Mouse (Mus musculus): Measurements from ENCODE around the gene Ptpre. TPM values are rescaled to one million over a fixed set of nuclear protein-coding genes. Genes with fewer than 3 reads are reported as not detected.

Ptpre gene
- polyA plus RNA-seq, 1 experiment from 2014 or later: 0.75 TPM

MicroRNA genes within 50 kb of the gene (microRNA counts, 519-probe panel; counts per million panel counts)
- microRNA mmu-miR-1962: not detected

Small RNA genes within 50 kb of the gene (microRNA-seq; reads per million reads assigned to microRNA genes)
- not detected for gene Mir1962

Other genes starting within 250 kb of the Ptpre start
- 0.71 and 1.1 TPM in 2 replicates for gene Foxi2, start 127.2 kb upstream of the Ptpre start, polyA plus RNA-seq (2014; fragmentation: Nextera tagmentation; extraction: Ambion mirVana)
- gene Clrn3, start 8.8 kb upstream of the Ptpre start, polyA plus RNA-seq (2014; fragmentation: Nextera tagmentation; extraction: Ambion mirVana): not detected in 2 replicates
- gene Mki67, start 178.9 kb downstream of the Ptpre start, polyA plus RNA-seq (2014; fragmentation: Nextera tagmentation; extraction: Ambion mirVana): 57.4 and 63.6 TPM in 2 replicates